11 mouse cellular contexts compared by ENCODE assay signal in the genomic region with DNA sequence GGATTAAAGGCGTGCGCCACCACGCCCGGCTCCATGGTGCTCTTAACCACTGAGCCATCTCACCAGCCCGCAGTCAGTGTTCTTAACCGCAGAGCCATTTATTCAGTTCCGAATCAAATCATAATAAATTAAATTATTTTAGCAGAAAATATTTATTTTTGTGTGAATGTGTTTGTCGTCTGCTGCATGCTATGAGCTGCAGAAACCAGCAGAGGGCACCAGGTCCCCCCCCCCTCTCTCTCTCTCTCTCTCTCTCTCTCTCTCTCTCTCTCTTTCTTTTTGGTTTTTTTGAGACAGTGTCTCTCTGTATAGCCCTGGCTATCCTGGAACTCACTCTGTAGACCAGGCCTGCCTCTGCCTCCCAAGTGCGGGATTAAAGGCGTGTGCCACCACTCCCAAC. TPM values are rescaled to one million over a fixed set of nuclear protein-coding genes. Genes with fewer than 3 reads are reported as not detected.
DNase-seq lines count a peak whose midpoint lies in the region; ATAC-seq and TF ChIP-seq lines count a peak whose summit lies in the region.
"Not testable (repeated sequence)": the region's sequence is repeated elsewhere in the genome, so short reads cannot be mapped to it uniquely, and the experiment has no call there.
"Had no signal": no experiment of that assay in that cellular context is flagged by ENCODE, and none has a peak within 500 bp of the region (broad histone marks: within the 10 kb centered on the region; RNA-seq: fewer than 3 reads in every experiment).

No protein-coding gene starts in this region.

- WGBS in forebrain, postnatal 0 days, result 79% methylated on average over 10 of the region's 10 CpGs
- 83% methylated on average over 10 of the region's 10 CpGs for WGBS in hindbrain, postnatal 0 days
- WGBS in kidney, postnatal 0 days, result 77% methylated on average over 10 of the region's 10 CpGs
- WGBS in liver, postnatal 0 days (ENCODE audit: insufficient replicate concordance), result 73% methylated on average over 10 of the region's 10 CpGs

- not testable (repeated sequence) for H3K79me2 ChIP-seq in myocyte (ENCODE audit: control insufficient read depth, insufficient read depth)

- not testable (repeated sequence) for H3K9me3 ChIP-seq in E14TG2a.4 (ENCODE audit: low read length); forebrain, postnatal 0 days (ENCODE audit: low read length); hindbrain, postnatal 0 days (ENCODE audit: low read length); kidney, postnatal 0 days (replicated peaks; ENCODE audit: low read length); liver, postnatal 0 days (ENCODE audit: low read length)

- H3K4me3 ChIP-seq in E14TG2a.4 (replicated peaks; ENCODE audit: low read length); forebrain, postnatal 0 days (ENCODE audit: low read depth, low read length); hindbrain, postnatal 0 days (ENCODE audit: low read length); kidney, postnatal 0 days (replicated peaks; ENCODE audit: low read depth, low read length); liver, postnatal 0 days (ENCODE audit: low read depth, low read length); myocyte: not testable (repeated sequence)

- not testable (repeated sequence) for H3K4me2 ChIP-seq in forebrain, postnatal 0 days (ENCODE audit: low read depth); hindbrain, postnatal 0 days (ENCODE audit: low read depth, low read length); kidney, postnatal 0 days (ENCODE audit: low read length); liver, postnatal 0 days (ENCODE audit: low read depth, low read length)
- peak overlapping the region; percentile 24 for H3K4me2 ChIP-seq in myocyte (ENCODE audit: low read depth)

- H3K9ac ChIP-seq in forebrain, postnatal 0 days; hindbrain, postnatal 0 days (replicated peaks; ENCODE audit: low read length); kidney, postnatal 0 days (ENCODE audit: low read depth, low read length); liver, postnatal 0 days (replicated peaks): not testable (repeated sequence)

- not testable (repeated sequence) for H3K36me3 ChIP-seq in E14TG2a.4 (ENCODE audit: insufficient read depth, low read length); forebrain, postnatal 0 days (ENCODE audit: insufficient read depth); hindbrain, postnatal 0 days (ENCODE audit: insufficient read depth, low read length); kidney, postnatal 0 days (ENCODE audit: insufficient read depth, low read length); liver, postnatal 0 days (replicated peaks; ENCODE audit: insufficient read depth, low read length); myocyte (ENCODE audit: control insufficient read depth, insufficient read depth)

- ATAC-seq in forebrain, postnatal 0 days; hindbrain, postnatal 0 days; kidney, postnatal 0 days (replicated peaks; ENCODE audit: low FRiP score, low read depth); liver, postnatal 0 days: not testable (repeated sequence)

- not testable (repeated sequence) for H3K27ac ChIP-seq in forebrain, postnatal 0 days (ENCODE audit: low read depth, low read length); hindbrain, postnatal 0 days; kidney, postnatal 0 days; liver, postnatal 0 days (ENCODE audit: low read depth)

- TF ChIP-seq POLR2A in myocyte (IDR thresholded peaks at IDR 0.05; ENCODE audit: insufficient read length, low read depth), result not testable (repeated sequence)

- TF ChIP-seq EP300 in liver, postnatal 0 days (IDR thresholded peaks at IDR 0.05; ENCODE audit: low read depth), result not testable (repeated sequence)

- TF ChIP-seq CTCF in E14TG2a.4 (conservative IDR thresholded peaks at IDR 0.05; ENCODE audit: low read length), result peak; percentile 59
- peak; percentile 49 for TF ChIP-seq CTCF in forebrain, postnatal 0 days (IDR thresholded peaks at IDR 0.05; ENCODE audit: low read depth)
- TF ChIP-seq CTCF in hindbrain, postnatal 0 days (IDR thresholded peaks at IDR 0.05; ENCODE audit: low read depth), result peak; percentile 55
- peak; percentile 46 for TF ChIP-seq CTCF in kidney, postnatal 0 days (IDR thresholded peaks at IDR 0.05; ENCODE audit: low read depth)
- peak; percentile 36; the same call in 1 of the 2 replicates for TF ChIP-seq CTCF in liver, postnatal 0 days (IDR thresholded peaks at IDR 0.05; ENCODE audit: low read depth)

- peak; percentile 19 for DNase-seq in NIH3T3 (ENCODE audit: low read depth)
- DNase-seq in forebrain, postnatal 0 days; hindbrain, postnatal 0 days (ENCODE audit: low spot score); kidney, postnatal 0 days (ENCODE audit: low spot score); liver, postnatal 0 days: not testable (repeated sequence)

- H3K27me3 ChIP-seq in E14TG2a.4 (ENCODE audit: insufficient read depth, low read length); forebrain, postnatal 0 days (ENCODE audit: insufficient read depth, low read length); hindbrain, postnatal 0 days (ENCODE audit: insufficient read depth, low read length); kidney, postnatal 0 days (ENCODE audit: insufficient read depth, low read length); liver, postnatal 0 days (ENCODE audit: insufficient read depth, low read length); myocyte (ENCODE audit: control insufficient read depth, insufficient read depth, insufficient read length): not testable (repeated sequence)

- not testable (repeated sequence) for H3ac ChIP-seq in myocyte (ENCODE audit: control insufficient read depth, insufficient read length)

- peaks cover 66% of the 10 kb centered on the region for H3K4me1 ChIP-seq in E14TG2a.4 (replicated peaks; ENCODE audit: low read depth, low read length)
- H3K4me1 ChIP-seq in forebrain, postnatal 0 days (ENCODE audit: insufficient read depth); hindbrain, postnatal 0 days (ENCODE audit: insufficient read depth, low read length); kidney, postnatal 0 days (replicated peaks; ENCODE audit: insufficient read depth, low read length); liver, postnatal 0 days (ENCODE audit: insufficient read depth): not testable (repeated sequence)

RNA-seq across cellular contexts. Expression of a gene that starts 20.5 kb away (rescaled TPM):
- 1.7 and 1.9 TPM in 2 replicates for total RNA-seq in forebrain, postnatal 0 days (2014; rRNA removed)
- polyA plus RNA-seq in forebrain, postnatal 0 days (2015; fragmentation: Nextera tagmentation; extraction: Ambion mirVana), result 1.7 and 2.1 TPM in 2 replicates
- 2.1 and 2.7 TPM in 2 replicates for total RNA-seq in hindbrain, postnatal 0 days (2014; rRNA removed)
- 3.9 and 4.4 TPM in 2 replicates for polyA plus RNA-seq in hindbrain, postnatal 0 days (2015; fragmentation: Nextera tagmentation; extraction: Ambion mirVana)
- polyA plus RNA-seq in kidney, postnatal 0 days (2015; fragmentation: Nextera tagmentation; extraction: Ambion mirVana), result 6.0 and 6.2 TPM in 2 replicates
- polyA plus RNA-seq in liver, postnatal 0 days (2015; fragmentation: Nextera tagmentation; extraction: Ambion mirVana), result 10.0 and 10.5 TPM in 2 replicates
- 2.0 TPM for polyA plus RNA-seq in myocyte (2012; fragmentation: generic; extraction: Trizol)
- total RNA-seq: hematopoietic stem cell, adult 5-6 weeks had no signal

RNA-seq across cellular contexts. Expression of a gene that starts 51.5 kb away (rescaled TPM):
- total RNA-seq in forebrain, postnatal 0 days (2014; rRNA removed), result 4.6 and 7.5 TPM in 2 replicates
- 8.0 and 11.9 TPM in 2 replicates for polyA plus RNA-seq in forebrain, postnatal 0 days (2015; fragmentation: Nextera tagmentation; extraction: Ambion mirVana)
- 1.8 and 3.8 TPM in 2 replicates for total RNA-seq in hindbrain, postnatal 0 days (2014; rRNA removed)
- polyA plus RNA-seq in hindbrain, postnatal 0 days (2015; fragmentation: Nextera tagmentation; extraction: Ambion mirVana), result 13.5 and 14.4 TPM in 2 replicates
- 82.0 and 87.8 TPM in 2 replicates for polyA plus RNA-seq in kidney, postnatal 0 days (2015; fragmentation: Nextera tagmentation; extraction: Ambion mirVana)
- 132 and 143 TPM in 2 replicates for polyA plus RNA-seq in liver, postnatal 0 days (2015; fragmentation: Nextera tagmentation; extraction: Ambion mirVana)
- 13.7 TPM for polyA plus RNA-seq in myocyte (2012; fragmentation: generic; extraction: Trizol)

RNA-seq across cellular contexts. Expression of a gene that starts 51.6 kb away (rescaled TPM):
- 36.1 and 38.8 TPM in 2 replicates for total RNA-seq in forebrain, postnatal 0 days (2014; rRNA removed)
- polyA plus RNA-seq in forebrain, postnatal 0 days (2015; fragmentation: Nextera tagmentation; extraction: Ambion mirVana), result 22.7 and 35.2 TPM in 2 replicates
- total RNA-seq in hindbrain, postnatal 0 days (2014; rRNA removed), result 25.3 and 37.2 TPM in 2 replicates
- 32.7 and 37.0 TPM in 2 replicates for polyA plus RNA-seq in hindbrain, postnatal 0 days (2015; fragmentation: Nextera tagmentation; extraction: Ambion mirVana)
- 4.1 and 4.8 TPM in 2 replicates for polyA plus RNA-seq in kidney, postnatal 0 days (2015; fragmentation: Nextera tagmentation; extraction: Ambion mirVana)
- 0.22 and 0.29 TPM in 2 replicates for polyA plus RNA-seq in liver, postnatal 0 days (2015; fragmentation: Nextera tagmentation; extraction: Ambion mirVana)
- polyA plus RNA-seq in myocyte (2012; fragmentation: generic; extraction: Trizol), result 0.41 TPM
- total RNA-seq: gastrocnemius, adult 8-10 months; gastrocnemius, postnatal 36 days; heart, postnatal 14 days; hematopoietic stem cell, adult 5-6 weeks had no signal
